Mouse (Mus musculus) layer of hippocampus, postnatal 10 days (tissue): ENCODE measurements at regions not wholly inside any gene's neighbourhood (a gene's known extent, or its start where the extent isn't known, plus 50 kb on each side); places are given as distances from the start of the nearest gene placed in this dataset.

ENCODE experiments used
- DNase-seq, 2 experiments: peaks; one replicate each; pipeline ENCODE4 v3.0.0; 2021; ENCODE audit warnings: low spot score in 2 of 2

DNA sequence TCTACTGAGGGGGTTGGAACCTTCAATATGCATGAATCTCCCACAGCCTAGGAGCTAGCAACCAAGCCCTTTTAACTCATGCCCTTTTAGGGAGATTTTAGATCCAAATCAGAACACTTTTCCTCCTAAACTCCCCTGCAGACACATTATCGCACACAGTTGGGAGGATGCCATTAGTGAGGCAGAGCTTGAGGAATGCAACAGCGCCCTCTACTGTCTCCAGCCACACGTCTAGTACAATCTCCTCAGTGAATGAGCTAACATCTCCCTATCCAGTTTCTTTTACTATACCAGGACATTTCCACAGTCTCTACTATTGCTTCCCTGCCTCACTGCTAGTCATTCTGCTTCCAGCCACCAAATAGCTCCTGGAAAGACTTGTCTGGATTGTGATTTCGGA is 59.3 kb downstream of the 1700080O16Rik start:
- DNase-seq: peak; percentile 67 to 70

DNA sequence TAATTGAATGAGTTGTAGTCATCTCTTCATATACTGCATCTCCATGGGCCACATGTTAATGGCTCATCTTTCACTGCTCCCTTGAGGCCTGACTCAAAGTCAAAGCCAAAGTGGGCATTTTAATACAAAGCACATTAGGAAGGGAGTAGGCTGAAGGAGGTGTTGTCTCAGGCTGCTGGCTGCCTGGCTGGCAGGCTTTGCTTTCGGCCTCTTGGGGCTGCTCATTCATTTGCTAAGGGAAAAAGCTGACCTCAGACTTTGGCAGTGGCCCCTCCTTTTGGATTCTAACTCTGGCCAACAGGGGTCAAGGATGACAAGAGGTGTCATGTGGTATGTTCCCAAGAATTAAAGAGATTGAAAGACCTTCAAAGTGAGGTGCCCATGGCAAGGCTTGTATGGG is 61.0 kb downstream of the 1700080O16Rik start:
- DNase-seq: no peak

DNA sequence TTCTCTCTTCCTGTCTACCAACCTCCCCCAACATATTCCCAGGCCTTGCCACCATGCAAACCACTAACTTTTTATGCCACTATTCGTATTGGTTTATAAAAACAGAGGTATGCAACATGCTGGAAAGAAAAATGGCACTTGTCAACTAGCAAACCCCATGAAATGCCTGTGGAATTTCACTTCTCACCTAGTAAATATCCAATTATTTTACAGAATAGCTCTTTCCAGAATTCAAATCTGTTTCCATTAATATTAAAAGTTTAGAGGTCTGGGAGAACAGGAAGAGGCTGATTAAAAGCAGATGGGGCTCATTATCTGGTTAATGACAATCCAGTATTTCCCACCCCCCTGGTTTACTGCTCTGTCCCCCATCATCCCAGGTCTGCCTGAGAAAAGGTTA is 62.0 kb downstream of the 1700080O16Rik start:
- no peak for DNase-seq

DNA sequence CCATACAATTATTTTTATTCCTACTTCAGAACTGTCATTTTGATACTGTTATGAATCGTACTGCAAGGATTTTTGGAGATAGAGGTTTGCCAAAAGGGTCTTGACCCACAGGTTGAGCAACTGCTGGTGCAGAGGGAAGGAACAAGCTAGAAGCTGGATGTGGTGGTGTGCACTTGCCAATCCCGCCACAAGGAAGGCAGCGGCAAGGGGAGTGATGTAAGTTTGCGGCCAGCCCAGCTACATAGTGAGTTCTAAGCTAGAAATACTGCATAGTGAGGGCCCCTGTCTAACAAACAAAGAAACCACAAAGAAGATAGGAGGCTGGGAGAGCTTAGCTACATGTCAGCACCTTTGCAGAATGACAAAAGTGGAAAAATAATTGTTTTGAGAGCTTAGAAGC is 74.1 kb downstream of the 1700080O16Rik start:
- no peak for DNase-seq

DNA sequence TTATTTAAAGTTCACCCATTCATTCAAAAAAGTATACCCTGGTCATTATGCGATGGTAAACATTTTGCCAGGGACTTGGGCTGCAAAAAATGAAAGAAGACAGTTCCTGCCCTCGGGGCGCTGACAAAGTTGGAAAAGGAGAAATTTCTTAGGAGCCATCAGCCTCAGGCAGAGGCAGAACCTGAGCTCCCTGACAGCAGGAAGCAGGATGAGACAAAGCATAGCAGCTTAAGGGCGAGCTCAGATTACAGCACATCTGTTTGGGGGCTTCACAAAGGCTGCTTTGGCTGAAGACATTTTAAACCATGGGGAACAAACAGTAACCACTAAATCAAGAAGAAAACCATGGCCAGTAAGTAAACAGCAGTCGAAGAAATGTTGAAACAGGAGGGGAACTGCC is 75.5 kb downstream of the 1700080O16Rik start:
- no peak for DNase-seq

DNA sequence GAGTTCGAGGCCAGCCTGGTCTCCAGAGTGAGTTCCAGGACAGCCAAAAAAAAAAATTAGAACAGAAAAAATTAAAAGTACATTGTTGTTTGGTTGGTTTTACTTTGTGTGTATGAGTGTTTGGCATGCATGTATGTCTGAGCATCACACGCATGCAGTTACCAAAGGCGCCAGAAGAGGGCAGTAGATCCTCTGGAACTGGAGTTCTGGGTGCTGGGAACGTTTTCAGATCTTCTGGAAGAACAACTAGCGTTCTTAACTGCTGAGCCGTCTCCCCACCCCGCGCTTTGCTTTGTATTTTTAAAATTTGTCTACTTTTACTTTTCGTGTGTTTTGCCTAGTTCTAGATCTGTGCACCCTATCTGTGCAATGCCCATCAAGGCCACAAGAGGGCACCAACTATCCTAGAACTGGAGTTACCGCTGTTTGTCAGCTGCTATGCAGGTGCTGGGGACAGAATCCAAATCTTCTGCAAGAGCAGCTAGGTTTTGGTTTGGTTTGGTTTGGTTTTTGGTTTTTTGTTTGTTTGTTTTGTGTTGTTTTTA is 76.9 kb downstream of the 1700080O16Rik start:
- no peak for DNase-seq

DNA sequence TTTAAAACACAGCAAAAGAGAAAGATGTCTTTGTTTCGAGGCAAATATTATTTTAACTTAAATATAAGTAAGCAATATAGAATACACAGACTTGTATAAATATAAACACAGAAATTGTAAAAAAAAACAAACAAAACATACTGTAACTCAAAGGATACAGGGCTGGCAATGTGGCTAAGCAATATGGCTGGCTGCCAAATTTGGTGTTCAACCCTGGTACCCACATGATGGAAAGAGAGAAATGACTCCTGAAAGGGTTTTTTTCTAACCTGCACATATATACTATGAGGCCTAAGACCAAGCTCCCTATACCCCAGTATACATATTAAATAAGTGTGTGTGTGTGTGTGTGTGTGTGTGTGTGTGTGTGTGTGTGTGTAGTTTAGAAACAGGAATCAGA is 79.9 kb downstream of the 1700080O16Rik start:
- DNase-seq: no peak

DNA sequence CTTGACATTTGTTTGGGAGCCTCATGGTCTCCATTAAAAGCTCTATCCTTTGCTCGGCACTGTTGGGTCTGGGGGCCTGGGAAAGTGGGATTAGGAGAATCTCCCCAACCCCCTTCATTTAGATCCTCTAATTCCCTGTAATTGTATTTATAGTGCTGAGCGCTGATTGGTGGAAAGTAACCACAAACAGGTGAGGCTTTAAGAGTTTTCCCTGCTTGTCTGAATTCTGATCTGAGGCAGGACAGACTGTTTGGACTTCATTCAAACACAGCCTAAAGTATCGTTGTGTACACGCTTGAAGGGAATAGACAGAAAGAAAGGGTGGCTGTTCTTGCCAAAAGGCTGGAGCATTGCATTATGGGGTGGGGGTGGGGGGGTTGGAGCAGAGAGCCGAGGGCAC is 85.1 kb upstream of the Usp26 start:
- no peak for DNase-seq
